Mouse (Mus musculus) thymus, postnatal 4 days (tissue): Measurements from ENCODE around the gene Spire2.
A peak's percentile ranks its signal among the peaks of the same experiment; 100 is the strongest.
"Not testable (repeated sequence)": the region's sequence is repeated elsewhere in the genome, so short reads cannot be mapped to it uniquely, and the experiment has no call there.

Experiments used
- DNase-seq: peaks from one replicate; pipeline ENCODE4 v3.0.0; 2021

Gene Spire2

GRCm38 (mm10) chr8:123387041-123387440 is 54.5 kb downstream of the Spire2 start:
- no peak for DNase-seq

GRCm38 (mm10) chr8:123387801-123388200 is 55.3 kb downstream of the Spire2 start:
- DNase-seq = no peak

- no peak for DNase-seq
Observed at GRCm38 (mm10) chr8:123389026-123389425, 56.5 kb downstream of the Spire2 start.

- peak; percentile 22 for DNase-seq
Observed at GRCm38 (mm10) chr8:123398308-123398707, 65.8 kb downstream of the Spire2 start.

- peak; percentile 56 for DNase-seq
Observed at GRCm38 (mm10) chr8:123401936-123402335, 69.4 kb downstream of the Spire2 start.

GRCm38 (mm10) chr8:123402730-123403326 is 70.3 kb downstream of the Spire2 start:
- DNase-seq = peak; percentile 25

- DNase-seq = peak; percentile 77
Observed at GRCm38 (mm10) chr8:123404521-123404920, 72.0 kb downstream of the Spire2 start.

GRCm38 (mm10) chr8:123406786-123407185 is 74.3 kb downstream of the Spire2 start, which contains the start of gene Mc1r:
Mc1r (plus strand) TSS chr8:123407107.
- peak; percentile 86 for DNase-seq

GRCm38 (mm10) chr8:123407612-123408011 is 75.1 kb downstream of the Spire2 start:
- DNase-seq = peak; percentile 22

- DNase-seq = peak; percentile 26
Observed at GRCm38 (mm10) chr8:123408586-123409544, 76.4 kb downstream of the Spire2 start.

GRCm38 (mm10) chr8:123410049-123410587 is 77.6 kb downstream of the Spire2 start:
- no peak for DNase-seq

GRCm38 (mm10) chr8:123410788-123411187 is 78.3 kb downstream of the Spire2 start:
- no peak for DNase-seq

- DNase-seq = peak; percentile 72
Observed at GRCm38 (mm10) chr8:123411246-123411645, 78.7 kb downstream of the Spire2 start, which contains the start of gene Tubb3. Tubb3 (plus strand) TSS chr8:123411424.

- DNase-seq = peak; percentile 66
Observed at GRCm38 (mm10) chr8:123411781-123412327, 79.3 kb downstream of the Spire2 start.

GRCm38 (mm10) chr8:123412560-123413170 is 80.2 kb downstream of the Spire2 start:
- peak; percentile 42 for DNase-seq

- DNase-seq = peak; percentile 77
Observed at GRCm38 (mm10) chr8:123414255-123414654, 81.7 kb downstream of the Spire2 start.

GRCm38 (mm10) chr8:123414997-123415696 is 82.6 kb downstream of the Spire2 start:
- DNase-seq = not testable (repeated sequence)

- DNase-seq = peak; percentile 67
Observed at GRCm38 (mm10) chr8:123415967-123416943, 83.7 kb downstream of the Spire2 start.

- no peak for DNase-seq
Observed at GRCm38 (mm10) chr8:123416944-123417555, 84.5 kb downstream of the Spire2 start.
